Mouse (Mus musculus) B cell, adult (primary cell): ENCODE measurements around the gene Ccl8. TPM values are rescaled to one million over a fixed set of nuclear protein-coding genes. Genes with fewer than 3 reads are reported as not detected.

Source experiments
- total RNA-seq: library from RNA; stranded (reverse); gene quantifications from 4 replicates; pipeline ENCODE4 v1.2.4, GENCODE M21; 2023; ENCODE audit not compliant: inconsistent age

Gene Ccl8
- total RNA-seq = not detected in 4 replicates

GRCm38 (mm10) chr11:82114885-82115284, at the start of gene Ccl8:
Gene Ccl8, plus strand, starts transcription at chr11:82115185.

DNA sequence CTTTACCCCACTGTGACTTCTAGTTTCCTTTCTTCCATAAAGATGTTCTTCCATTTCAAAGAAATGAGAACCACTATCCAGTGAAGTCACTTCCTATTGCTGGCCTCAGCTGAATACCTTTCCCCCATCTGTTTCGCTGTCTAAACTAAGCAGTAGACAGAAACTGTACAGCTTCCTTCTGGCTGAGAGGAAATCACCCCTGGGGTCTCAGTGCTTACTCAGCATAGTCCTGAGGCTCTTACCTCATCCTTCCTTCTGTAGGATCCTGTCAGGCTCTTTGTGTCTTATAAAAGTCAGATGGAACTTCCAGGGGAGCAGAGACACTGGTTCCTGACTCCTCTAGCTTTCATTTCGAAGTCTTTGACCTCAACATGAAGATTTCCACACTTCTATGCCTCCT, 13.5 kb upstream of the Ccl8 start, which contains the start of gene Ccl12:
TSS of gene Ccl12 (plus strand) at position 317 of the 400 bp plus-strand sequence.

Other genes starting within 250 kb of the Ccl8 start
- not detected in 4 replicates for gene Asic2, start 146.7 kb upstream of the Ccl8 start, total RNA-seq
- not detected in 4 replicates for gene Ccl2, start 79.6 kb upstream of the Ccl8 start, total RNA-seq
- gene Gm17268, start 76.6 kb upstream of the Ccl8 start, total RNA-seq = not detected in 4 replicates
- not detected in 4 replicates for gene Ccl7, start 69.5 kb upstream of the Ccl8 start, total RNA-seq
- not detected in 4 replicates for gene Ccl11, start 57.4 kb upstream of the Ccl8 start, total RNA-seq
- gene Ccl12, start 13.3 kb upstream of the Ccl8 start, total RNA-seq = not detected in 4 replicates
- gene Ccl1, start 190.5 kb downstream of the Ccl8 start, total RNA-seq = not detected in 4 replicates